Mouse (Mus musculus): ENCODE results near the gene Cript.

Gene Cript

DNA sequence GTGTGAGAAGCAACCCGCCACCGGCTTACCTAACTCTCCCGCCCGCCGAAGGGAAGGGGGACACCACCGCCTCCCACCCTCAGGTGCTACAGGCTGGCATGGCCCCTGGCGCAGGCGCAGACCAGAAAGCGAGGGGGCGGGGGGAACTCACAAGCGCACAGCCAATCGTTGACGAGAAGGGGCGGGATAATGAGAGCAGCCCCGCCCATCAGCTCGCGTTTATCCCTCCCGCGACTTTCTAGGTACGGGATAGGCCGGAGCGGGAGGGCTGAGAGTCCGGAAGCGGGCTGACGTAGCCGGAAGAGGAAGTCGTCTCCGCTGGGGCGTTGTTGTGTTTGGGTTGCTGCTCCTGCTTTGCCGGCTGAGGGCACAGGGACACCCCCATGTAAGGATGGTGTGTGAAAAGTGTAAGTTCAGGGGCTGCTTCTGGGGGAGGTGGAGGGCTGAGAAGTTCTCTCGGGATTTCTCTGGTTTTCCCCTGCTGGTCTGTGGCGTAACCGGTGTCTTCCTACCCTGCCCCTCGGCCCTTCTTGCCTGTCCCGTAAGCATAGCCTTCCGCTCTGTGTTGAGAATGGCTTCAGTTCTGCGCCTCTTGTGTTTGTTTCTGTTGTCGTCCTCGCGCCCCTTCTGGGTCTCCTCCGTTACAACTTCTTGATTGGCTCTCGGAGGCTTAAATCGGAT is at the start of gene Cript, which contains the start of gene Pigf:
Gene Cript (plus strand): TSS at position 282 of the 681 bp plus-strand sequence.
Gene Pigf (minus strand): TSS at position 138 of the 681 bp plus-strand sequence.
- peak; percentile 95 for DNase-seq (ENCODE audit: low spot score)

DNA sequence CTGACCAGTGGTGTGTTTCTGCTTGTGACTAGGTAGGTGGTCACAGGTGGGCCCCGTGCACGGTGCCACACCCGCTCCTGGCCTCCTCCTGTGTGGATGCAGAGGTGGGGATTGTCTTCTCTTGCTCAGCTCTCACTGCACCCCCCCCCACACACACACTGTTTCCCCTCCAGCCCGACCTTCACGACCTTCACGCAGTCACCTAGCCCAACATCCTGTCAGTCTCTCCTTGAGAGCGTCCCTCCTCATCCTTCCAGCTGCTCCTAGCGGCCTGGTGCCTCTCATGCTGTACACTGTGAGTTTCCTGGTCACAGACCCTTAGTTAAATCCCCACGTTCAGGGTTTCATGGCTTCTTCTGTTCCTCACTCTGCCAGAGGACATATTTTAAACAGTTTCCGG is 49.0 kb upstream of the Cript start:
- no peak for DNase-seq (ENCODE audit: low spot score)

DNA sequence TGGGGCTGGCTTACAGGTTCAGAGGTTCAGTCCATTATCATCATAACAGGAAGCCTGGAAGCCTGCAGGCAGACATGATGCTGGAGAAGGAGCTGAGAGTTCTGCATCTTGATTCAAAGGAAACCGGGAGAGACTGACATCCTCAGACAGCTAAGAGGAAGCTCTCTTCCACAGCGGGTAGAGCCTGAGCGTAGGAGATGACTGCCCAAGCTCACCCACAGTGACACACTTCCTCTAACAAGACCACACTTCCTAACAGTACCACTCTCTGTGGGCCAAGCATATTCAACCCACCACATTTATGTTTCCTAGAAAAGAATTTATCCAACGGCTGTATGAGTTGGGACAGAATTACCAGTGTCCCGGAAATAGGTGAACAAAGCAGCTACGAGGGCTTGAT is 46.9 kb upstream of the Cript start:
- DNase-seq (ENCODE audit: low spot score) = no peak

DNA sequence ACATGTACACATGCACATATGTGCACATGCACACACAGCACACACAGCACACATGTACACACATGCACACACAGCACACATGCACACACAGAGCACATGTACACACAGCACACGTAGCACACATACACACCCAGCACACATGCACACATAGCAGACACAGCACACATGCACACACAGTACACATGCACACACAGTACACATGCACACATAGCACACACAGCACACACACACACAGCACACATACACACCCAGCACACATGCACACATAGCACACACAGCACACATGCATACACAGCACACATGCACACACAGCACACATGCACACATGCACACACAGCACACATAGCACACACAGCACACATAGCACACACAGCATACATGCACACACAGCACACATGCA is 44.1 kb upstream of the Cript start:
- no peak for DNase-seq (ENCODE audit: low spot score)

DNA sequence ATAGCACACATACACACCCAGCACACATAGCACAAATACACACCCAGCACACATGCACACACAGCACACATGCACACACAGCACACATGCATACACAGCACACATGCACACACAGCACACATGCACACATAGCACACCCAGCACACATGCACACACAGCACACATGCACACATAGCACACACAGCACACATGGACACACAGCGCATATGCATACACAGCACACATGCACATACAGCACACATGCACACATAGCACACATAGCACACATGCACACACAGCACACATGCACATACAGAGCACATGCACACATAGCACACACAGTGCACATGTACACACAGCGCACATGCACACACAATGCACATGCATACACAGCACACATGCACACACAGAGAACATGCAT is 43.6 kb upstream of the Cript start:
- no peak for DNase-seq (ENCODE audit: low spot score)

DNA sequence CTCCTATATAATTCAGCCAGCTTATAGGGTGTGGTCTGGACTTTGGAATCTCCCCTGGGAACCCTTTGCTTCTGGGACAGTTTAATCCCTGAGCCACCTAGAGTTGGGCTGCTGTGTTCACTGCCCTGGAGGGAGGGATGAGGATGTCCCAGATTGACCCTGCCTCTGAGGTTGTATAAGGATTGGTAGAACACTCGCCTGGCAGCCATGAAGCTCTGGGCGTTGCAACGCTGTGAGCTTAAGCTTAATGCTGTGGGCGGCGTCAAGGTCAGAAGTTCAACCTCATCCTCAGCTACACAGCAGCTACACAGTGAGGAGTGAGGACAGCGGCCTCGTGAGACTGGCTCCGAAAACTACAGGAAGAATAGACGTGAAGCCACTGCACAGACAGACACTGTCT is 42.9 kb upstream of the Cript start:
- no peak for DNase-seq (ENCODE audit: low spot score)

DNA sequence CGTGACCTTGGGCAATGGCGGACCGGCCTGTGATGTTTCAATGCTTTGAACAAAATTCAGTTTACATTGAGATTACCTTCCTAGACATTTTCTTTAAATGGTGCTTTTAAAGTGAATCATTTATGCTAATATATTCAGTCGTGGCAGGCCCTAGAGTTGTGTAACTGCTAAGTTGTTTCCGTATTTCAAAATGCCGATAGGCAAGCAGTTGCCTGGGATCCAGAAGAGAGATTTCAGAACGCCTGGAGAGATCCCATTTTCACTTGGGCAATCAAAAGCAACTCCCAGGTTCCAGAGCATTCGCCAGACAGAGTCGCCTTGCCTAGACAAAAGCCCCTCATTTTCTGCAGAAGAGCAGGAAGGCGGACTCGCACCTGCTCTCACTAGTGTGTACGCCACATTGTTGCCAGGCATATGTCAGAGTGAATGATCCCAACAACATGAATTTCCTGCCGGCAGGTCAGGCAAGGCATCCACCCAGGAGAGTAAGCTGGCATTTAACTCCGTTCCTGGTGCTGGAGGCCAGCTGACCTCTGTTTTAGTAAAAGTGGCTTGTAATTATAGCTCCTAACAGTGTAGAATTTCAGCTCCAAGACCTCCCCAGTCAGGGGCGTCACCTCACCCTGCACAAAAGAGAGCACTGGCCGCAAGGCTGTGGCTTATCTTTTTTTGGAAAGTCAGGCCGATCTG is 38.8 kb upstream of the Cript start:
- no peak for DNase-seq (ENCODE audit: low spot score)

DNA sequence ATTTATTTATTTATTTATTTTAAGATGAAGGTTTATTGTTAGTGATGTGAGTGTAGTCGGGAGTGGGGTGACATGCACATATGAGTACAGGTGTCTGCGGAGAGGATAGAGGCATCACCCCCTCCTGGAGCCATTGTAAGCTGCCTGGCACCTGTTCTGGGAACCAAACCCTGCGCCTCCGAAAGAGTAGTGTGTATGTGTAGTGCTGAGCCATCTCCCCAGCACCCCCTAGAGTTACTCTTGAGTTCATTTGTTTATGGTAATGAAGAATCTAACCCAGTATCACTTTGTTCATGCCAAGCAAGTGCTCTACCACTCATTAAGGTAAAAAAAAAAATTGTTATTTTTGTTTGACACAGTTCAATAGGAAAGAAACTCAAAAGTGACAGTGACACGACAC is 37.2 kb upstream of the Cript start:
- DNase-seq (ENCODE audit: low spot score) = no peak

DNA sequence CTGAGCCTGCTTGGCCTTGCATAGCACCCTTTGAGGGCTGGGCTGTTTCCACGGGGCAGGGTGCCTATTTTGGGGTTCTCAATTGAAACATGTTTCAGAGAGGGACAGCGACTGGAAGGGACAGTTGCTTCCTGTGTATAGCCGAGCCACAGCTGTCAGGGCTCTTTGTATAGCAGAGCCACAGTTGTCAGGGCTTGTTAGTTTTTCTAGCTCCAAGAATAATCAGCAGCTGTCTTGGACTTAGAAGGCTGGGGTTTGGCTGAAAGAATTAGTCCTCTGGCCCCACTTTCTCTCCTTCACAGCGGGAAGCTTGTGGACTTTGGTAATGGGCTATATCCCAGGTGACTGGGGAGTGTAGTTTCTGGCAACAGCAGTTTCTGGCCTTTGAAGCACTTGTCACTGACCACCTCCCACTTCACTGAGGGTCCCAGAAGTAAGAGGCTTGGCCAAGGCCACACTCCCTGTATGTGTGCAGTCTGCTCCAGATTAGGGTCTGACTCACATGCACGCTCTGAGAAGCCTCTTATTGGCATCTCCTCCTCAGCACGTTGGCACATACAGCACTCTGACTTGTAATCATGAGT is 36.7 kb upstream of the Cript start:
- no peak for DNase-seq (ENCODE audit: low spot score)

DNA sequence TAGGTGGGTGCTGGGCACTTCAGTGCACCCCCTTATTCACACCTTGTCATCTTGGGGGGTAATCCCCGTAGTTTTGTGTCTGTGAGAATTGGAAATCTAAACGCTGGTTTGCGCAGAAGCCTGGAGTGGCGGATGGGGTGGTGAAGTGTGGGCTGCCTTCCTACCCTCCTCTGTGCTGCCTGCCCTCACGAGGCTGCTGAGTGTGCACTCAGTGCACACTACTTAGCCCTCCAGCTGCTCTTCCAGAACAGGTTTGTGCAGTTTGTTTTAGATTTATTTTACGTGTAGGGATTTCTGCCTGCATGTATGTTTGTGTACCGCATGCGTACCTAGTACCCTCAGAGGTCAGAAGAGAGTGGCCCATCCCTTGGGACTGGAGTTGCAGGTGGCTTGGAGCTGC is 34.0 kb upstream of the Cript start:
- DNase-seq (ENCODE audit: low spot score) = no peak

DNA sequence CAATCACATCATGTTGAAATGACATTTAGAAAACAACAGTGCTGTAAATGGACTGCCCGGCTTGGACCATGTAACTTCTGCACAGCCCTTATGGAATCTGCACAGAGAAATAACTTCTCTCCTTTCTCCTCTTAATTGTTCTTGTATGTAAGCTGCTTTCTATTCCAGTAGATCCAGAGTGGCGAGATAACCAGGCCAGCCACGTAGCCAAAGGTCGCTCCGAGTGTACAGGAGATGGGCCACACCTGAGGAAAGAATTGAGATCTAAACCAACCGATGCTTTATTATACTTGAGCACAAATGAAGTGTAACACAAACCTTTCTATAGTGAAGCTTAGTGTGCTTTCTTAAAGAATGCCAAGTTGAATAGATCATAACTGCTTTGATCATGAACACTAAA is 28.0 kb upstream of the Cript start:
- DNase-seq (ENCODE audit: low spot score) = no peak

DNA sequence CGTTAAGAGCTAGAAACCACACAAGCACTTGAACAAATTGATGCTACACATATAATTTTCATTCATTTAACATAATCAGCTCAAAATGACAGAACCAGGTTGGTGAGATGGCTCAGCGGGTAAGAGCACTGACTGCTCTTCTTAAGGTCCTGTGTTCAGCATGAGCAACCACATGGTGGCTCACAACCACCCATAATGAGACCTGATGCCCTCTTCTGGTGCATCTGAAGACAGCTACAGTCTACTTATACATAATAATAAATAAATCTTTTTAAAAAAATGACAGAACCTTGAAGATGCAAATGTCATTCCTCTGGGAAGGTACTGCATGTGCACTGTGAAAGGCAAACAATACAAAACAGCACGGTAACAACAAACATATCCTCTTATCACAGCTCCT is 16.4 kb upstream of the Cript start:
- DNase-seq (ENCODE audit: low spot score) = no peak

DNA sequence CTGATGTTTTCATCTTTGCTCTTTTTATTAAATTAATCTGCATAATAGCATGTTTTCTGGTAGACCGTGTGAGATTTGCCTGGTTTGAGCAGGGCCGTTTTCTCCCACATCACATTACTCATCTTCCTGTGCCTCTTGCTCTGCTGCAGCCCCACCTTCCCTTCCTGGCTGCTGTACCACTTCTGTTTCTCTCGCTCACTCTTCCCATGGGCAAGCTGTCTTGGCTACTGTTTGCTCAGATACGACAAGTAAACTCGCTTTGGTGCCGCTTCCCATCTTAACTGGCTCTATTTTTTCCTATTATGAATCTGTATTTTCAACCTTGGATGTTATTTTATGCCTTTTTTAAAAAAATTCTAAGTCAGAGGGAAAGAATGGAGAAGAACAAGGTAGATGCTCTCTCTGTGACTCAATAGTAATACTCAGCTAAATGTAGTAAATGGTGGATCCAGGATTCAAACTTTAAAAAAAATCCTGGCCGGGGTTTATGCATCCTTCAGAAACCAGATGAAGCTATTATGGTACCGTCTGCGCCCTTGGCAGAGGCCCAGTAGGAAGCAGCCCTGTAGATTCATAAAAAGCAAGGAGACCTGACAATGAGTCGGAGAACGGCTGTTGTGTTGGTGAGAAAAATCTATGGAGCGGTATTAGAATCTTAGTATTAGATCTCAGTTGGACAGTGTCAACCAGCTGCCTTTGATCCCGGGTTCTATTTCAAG is 13.9 kb upstream of the Cript start:
- DNase-seq (ENCODE audit: low spot score) = no peak

DNA sequence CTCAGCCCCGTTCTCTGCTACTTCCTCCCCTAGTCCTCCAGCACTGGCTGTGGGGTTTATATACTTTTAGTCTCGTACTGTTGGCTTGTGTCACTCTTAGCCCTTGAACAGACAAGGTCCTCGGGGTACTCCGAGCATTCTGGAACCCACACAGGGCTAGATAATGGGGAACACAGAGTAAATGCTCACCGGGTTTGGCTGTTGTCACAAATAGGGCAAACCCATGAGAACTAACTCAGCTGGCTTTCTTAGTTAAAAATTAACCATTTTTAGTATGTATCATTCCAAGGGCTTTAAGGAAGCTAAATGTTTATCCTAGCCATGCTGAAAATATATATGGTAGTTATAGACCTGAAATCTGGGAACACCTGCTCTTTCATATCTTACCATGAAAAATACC is 5.7 kb upstream of the Cript start:
- no peak for DNase-seq (ENCODE audit: low spot score)

DNA sequence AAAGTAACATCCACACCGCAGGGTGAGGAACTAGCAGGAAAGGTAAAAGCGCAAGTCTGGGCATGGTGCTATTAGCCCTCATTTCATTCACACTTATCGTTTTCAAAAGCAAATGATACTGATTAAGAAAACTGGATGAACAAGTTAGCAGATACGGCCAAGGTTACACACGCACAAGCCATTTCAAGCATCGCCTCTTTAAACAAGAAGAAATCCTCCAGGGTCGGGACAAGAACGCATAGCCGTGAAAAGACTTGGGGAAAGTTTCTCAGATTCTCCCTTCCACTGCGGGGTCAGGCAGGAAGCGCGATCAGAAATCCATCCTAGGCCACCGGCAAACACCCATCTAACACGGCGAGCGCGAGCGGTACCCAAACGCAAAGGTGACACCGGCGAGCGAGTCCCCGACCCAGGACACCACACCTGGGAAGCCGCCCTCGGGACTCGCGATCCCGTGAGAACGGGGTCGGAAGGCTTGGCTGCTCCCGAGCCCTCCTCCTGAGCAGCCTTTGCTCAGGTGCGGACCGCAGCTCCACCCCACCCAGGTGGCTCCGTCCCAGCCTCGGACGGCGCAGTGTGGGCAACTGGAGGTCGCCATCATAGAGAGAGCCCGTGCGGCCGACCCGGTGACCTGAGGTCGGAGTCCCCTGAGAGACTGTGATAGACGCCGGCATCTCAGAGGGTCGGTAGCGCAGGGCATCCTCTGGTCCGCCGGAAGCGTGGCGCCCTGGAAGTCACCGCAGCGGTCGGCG is 683 bp upstream of the Cript start:
- no peak for DNase-seq (ENCODE audit: low spot score)

DNA sequence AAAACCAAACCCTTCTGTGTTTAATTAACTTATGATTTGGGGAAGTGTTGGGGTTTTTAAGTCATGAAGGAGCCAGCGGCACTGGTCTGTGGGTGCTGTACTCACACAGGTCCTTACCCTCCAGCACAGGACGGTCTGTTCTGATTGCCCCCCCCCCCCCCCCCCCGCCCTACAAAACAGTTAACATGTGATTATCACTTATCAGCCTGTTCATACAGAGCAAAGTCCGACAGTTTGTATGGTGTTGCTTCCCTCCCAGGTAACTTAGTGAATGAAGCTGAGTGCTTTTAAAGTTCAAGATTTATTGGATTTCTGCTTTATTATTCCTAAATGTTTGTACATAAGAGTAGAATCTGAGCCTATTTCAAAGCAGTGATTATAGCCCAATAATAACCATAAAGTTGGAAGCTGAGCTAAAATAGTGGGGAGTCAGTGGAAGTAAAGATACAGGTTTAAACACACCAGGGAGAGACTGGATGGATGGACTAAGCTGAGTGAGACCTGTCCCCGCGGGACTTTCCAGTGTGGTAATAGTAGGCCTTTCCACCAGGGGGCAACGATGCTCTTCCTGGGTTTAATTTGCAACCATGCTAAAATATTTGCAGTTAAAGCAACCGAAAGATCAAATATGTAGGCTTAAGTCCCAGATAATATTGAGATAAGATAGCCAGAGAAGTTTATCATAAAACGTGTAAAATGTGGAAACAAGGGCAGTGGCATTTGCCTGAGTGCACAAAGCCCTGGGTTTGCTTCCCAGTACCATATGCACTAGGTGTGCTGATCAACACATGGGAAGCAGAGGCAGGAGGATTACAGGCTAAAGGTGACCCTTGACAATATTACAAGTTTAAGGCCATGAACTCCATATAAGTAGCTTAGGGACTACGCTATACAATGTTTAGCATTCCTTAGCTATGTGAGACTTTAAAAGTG is 11.1 kb downstream of the Cript start:
- no peak for DNase-seq (ENCODE audit: low spot score)

DNA sequence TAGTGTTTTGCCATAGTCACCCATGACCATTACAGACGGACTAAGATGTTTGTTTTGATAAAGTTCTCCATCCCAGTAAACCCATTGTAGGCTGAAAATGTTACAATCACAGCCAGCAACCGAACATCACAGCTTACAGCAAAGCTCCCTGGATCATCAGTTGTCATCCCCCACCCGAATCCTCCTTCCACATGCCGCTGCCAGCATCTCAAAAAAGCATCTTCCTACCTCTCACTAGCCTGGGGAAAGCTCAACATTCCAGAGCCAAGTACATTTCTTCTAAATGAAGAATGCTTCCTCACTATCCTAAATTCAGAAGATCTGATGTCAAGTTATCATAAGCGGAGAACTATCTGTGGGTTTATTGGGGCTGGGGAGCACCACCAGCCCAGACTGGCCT is 13.1 kb downstream of the Cript start:
- no peak for DNase-seq (ENCODE audit: low spot score)

DNA sequence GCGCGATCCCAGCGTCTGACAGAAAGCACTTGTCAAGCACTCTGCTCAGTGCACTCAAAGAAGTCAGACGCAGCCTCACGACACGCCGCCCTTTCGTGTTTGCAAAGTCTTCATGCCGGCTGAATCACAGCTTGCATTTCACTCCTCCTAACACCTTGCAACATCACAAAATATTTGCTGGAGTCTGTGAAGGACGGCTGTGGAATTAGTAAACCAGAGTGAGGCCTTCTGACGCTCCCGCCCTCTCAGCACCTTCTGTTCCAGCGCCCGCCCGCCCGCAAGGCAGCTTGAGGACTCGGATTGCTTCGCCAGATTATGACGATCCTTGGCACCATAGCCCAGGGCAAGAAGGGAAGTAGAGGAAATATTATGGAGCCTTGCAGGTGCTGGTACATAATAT is 16.4 kb downstream of the Cript start:
- DNase-seq (ENCODE audit: low spot score) = no peak

DNA sequence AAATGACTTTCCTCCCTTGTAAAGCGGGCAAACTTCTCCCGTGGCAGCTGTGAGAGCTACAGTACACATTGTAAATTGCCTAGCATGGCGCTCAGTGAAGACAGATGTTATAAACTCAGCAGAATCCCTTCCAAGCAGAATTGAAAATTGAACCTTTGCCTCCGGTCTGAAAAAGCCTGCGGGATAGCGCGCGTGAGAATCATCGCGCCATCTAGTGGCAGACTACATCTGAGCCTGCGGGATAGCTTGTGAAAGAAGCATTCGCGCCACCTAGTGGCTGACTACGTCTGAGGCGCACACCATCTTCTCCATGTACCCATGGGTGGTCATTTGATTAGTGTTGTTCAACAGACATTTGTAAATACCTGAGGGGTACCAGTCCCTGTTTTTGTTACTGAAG is 19.0 kb downstream of the Cript start:
- DNase-seq (ENCODE audit: low spot score) = peak; percentile 68

DNA sequence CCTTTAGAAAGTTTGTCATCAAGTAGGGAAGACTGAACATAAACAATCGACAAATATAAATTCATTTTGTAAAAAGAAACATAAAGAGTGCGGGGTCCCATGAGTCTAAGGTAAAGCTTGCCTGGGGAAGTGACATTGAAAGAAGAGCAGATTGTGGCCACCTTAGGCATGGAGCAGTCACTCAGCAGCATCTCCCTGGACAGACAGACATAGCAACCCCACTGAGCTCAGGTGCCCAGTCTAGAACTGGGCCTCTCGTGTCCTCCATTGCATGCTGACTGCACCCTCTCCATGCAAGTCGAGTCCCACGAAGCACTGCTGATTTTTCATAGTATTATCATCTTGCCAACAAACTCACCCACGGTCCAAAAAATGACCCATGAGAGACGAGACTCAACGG is 19.4 kb downstream of the Cript start:
- DNase-seq (ENCODE audit: low spot score) = no peak

DNA sequence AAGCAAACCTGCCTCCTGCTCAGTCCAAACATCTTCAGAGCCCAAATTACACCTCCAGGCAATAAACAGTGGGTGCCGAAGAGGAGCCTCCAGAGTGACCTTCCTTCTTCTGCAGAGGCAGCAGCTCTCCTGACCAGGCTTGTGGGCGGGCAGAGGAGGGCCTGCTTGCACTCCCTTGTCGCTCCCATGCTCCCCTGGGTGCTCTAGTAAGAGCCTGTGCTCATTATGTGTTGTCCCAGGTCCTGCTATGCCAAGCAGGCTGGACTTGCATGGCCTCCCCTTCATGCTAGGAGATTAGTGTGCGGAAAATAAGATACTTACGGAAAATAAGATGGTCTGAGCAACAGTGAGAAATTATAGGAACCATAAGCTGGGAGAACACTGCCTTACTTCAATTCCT is 24.3 kb downstream of the Cript start:
- DNase-seq (ENCODE audit: low spot score) = no peak
